Comparison of ENCODE assay signal across 23 mouse cellular contexts in the genomic region with DNA sequence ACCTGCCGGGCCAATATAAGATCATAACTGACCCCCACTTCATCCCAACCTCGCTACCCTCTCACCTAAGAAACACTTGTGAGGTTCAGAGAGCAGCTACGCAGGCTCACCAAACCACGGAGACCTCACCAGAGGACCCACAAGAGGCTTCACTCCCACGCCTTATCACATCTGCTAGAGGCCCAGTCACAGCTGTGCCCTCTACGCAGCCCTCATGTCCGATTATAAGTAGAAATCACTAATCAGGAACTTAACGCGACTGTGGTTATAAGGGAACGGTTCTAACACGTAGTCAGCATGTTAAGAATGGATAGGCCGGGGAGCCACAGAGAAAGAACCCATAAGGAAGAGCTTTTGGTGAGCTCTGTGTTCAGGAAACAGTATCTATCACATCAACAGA. TPM values are rescaled to one million over a fixed set of nuclear protein-coding genes. Genes with fewer than 3 reads are reported as not detected.
DNase-seq lines count a peak whose midpoint lies in the region; ATAC-seq and TF ChIP-seq lines count a peak whose summit lies in the region.
"Had no signal": no experiment of that assay in that cellular context is flagged by ENCODE, and none has a peak within 500 bp of the region (broad histone marks: within the 10 kb centered on the region; RNA-seq: fewer than 3 reads in every experiment).

No protein-coding gene starts in this region.

- no peak for TF ChIP-seq CTCF in MEL (IDR thresholded peaks at IDR 0.05 in 2 of 3, conservative IDR thresholded peaks at IDR 0.05 in 1 of 3; ENCODE audit: control insufficient read depth in 1 of 3, insufficient read depth in 1 of 3, low read depth in 2 of 3, low read length in 3 of 3, poor library complexity in 1 of 3, severe bottlenecking in 1 of 3)

- peak; percentile 45; the same call in 1 of the 2 replicates for ATAC-seq in liver, embryonic 11.5 days (replicated peaks; ENCODE audit: low FRiP score)
- peak; percentile 58; the same call in 1 of the 2 replicates for ATAC-seq in liver, embryonic 13.5 days (ENCODE audit: low read depth)
- peak; percentile 63 for ATAC-seq in megakaryocyte progenitor cell, adult 5-6 weeks (replicated peaks; ENCODE audit: poor library complexity)
- ATAC-seq: activated CD4-positive, CD25-positive, alpha-beta regulatory T cell, adult 4 months; forebrain, embryonic 15.5 days had no signal

- H3K36me3 ChIP-seq in liver, embryonic 11.5 days (ENCODE audit: control insufficient read depth, insufficient read depth, low read length) = no peaks in the 10 kb centered on the region
- no peaks in the 10 kb centered on the region for H3K36me3 ChIP-seq in MEL (ENCODE audit: control insufficient read depth in 1 of 2, insufficient read depth in 2 of 2, low read length in 2 of 2)
- no peaks in the 10 kb centered on the region for H3K36me3 ChIP-seq in liver, embryonic 13.5 days
- H3K36me3 ChIP-seq: embryonic facial prominence, embryonic 15.5 days; forebrain, embryonic 10.5 days; forebrain, embryonic 15.5 days; heart, embryonic 12.5 days; hindbrain, embryonic 10.5 days had no signal

- DNase-seq in liver, embryonic 11.5 days (ENCODE audit: low spot score) = no peak
- DNase-seq in liver = no peak
- DNase-seq in MEL (ENCODE audit: low read depth, low spot score) = peak; percentile 25
- DNase-seq in liver, embryonic 13.5 days = no peak
- no peak for DNase-seq in right cerebral cortex, adult 18-20 months
- no peak for DNase-seq in kidney, postnatal 4 days
- no peak for DNase-seq in right cerebral cortex, postnatal 10 days (ENCODE audit: low spot score in 2 of 2)
- DNase-seq: adrenal gland, postnatal 14 days; cerebellum, adult 11-12 months; cerebellum, adult 9-10 months; cerebellum, postnatal 36 days; embryo, embryonic 11 days; gastrocnemius, postnatal 10 days; heart, adult 2 months had no signal

- TF ChIP-seq POLR2A in MEL (IDR thresholded peaks at IDR 0.05; ENCODE audit: control insufficient read depth in 1 of 2, insufficient read depth in 1 of 2, low read depth in 1 of 2, low read length in 2 of 2, poor library complexity in 1 of 2) = no peak

- no peak overlapping the region for H3K27ac ChIP-seq in liver, embryonic 11.5 days (ENCODE audit: low read depth, low read length)
- H3K27ac ChIP-seq in MEL (ENCODE audit: control insufficient read depth, low read depth, low read length) = no peak overlapping the region
- no peak overlapping the region for H3K27ac ChIP-seq in liver, embryonic 13.5 days
- H3K27ac ChIP-seq: embryonic facial prominence, embryonic 15.5 days; forebrain, embryonic 10.5 days; forebrain, embryonic 15.5 days; heart, adult 2 months; hindbrain, embryonic 10.5 days; hindbrain, embryonic 14.5 days had no signal

- WGBS in liver, embryonic 11.5 days = 48% methylated on average over 12 of the region's 12 CpGs
- whole genome bisulfite sequencing in liver, embryonic 13.5 days (ENCODE audit: insufficient replicate concordance) = 17% methylated on average over 12 of the region's 12 CpGs

- H3K27me3 ChIP-seq in liver, embryonic 11.5 days (replicated peaks; ENCODE audit: control insufficient read depth, insufficient read depth, low read length) = no peaks in the 10 kb centered on the region
- no peaks in the 10 kb centered on the region for H3K27me3 ChIP-seq in MEL (ENCODE audit: control insufficient read depth in 1 of 2, insufficient read depth in 2 of 2, low read length in 2 of 2)
- H3K27me3 ChIP-seq in liver, embryonic 13.5 days = no peaks in the 10 kb centered on the region
- H3K27me3 ChIP-seq: embryonic facial prominence, embryonic 15.5 days; forebrain, embryonic 15.5 days; heart, embryonic 12.5 days had no signal

- TF ChIP-seq RAD21 in MEL (IDR thresholded peaks at IDR 0.05; ENCODE audit: low read depth, low read length) = no peak

- no peak for TF ChIP-seq EP300 in MEL (IDR thresholded peaks at IDR 0.05; ENCODE audit: low read depth in 1 of 2, low read length in 2 of 2)

- H3K9me3 ChIP-seq in liver, embryonic 11.5 days (ENCODE audit: control insufficient read depth, low read length) = no peaks in the 10 kb centered on the region
- H3K9me3 ChIP-seq in MEL (replicated peaks; ENCODE audit: insufficient read depth, low read length) = no peaks in the 10 kb centered on the region
- H3K9me3 ChIP-seq in liver, embryonic 13.5 days (replicated peaks) = no peaks in the 10 kb centered on the region
- H3K9me3 ChIP-seq: embryonic facial prominence, embryonic 15.5 days; forebrain, embryonic 10.5 days; forebrain, embryonic 15.5 days; heart, embryonic 12.5 days; hindbrain, embryonic 10.5 days had no signal

- peaks cover 7% of the 10 kb centered on the region for H3K4me1 ChIP-seq in liver, embryonic 11.5 days (replicated peaks; ENCODE audit: control insufficient read depth, insufficient read depth, low read length)
- H3K4me1 ChIP-seq in MEL (ENCODE audit: control insufficient read depth in 1 of 2, insufficient read depth in 2 of 2, low read length in 2 of 2) = peaks cover 3 to 7% of the 10 kb centered on the region in 2 experiments; a peak in 2 of 4 replicates
- peaks cover 12% of the 10 kb centered on the region for H3K4me1 ChIP-seq in liver, embryonic 13.5 days (replicated peaks)
- H3K4me1 ChIP-seq: embryonic facial prominence, embryonic 15.5 days; hindbrain, embryonic 10.5 days had no signal

- H3K79me2 ChIP-seq in MEL (ENCODE audit: control insufficient read depth, insufficient read depth, low read length, poor library complexity) = no peaks in the 10 kb centered on the region

- no peak overlapping the region; the same call in 1 of the 2 replicates for H3K9ac ChIP-seq in liver, embryonic 11.5 days (ENCODE audit: low read depth, low read length)
- no peak overlapping the region for H3K9ac ChIP-seq in MEL (ENCODE audit: control insufficient read depth, low read depth, low read length, poor library complexity, severe bottlenecking)
- H3K9ac ChIP-seq in liver, embryonic 13.5 days = no peak overlapping the region
- H3K9ac ChIP-seq: embryonic facial prominence, embryonic 15.5 days; forebrain, embryonic 15.5 days; heart, embryonic 12.5 days; hindbrain, embryonic 14.5 days had no signal

- 0 out of 2 replicates have a peak overlapping the region, but pooled peaks have one; percentile 10 for H3K4me2 ChIP-seq in liver, embryonic 11.5 days
- no peak overlapping the region for H3K4me2 ChIP-seq in liver, embryonic 13.5 days
- H3K4me2 ChIP-seq: embryonic facial prominence, embryonic 15.5 days; forebrain, embryonic 15.5 days; heart, embryonic 12.5 days; hindbrain, embryonic 14.5 days had no signal

- H3K4me3 ChIP-seq in liver, embryonic 11.5 days (ENCODE audit: low read depth, low read length) = no peak overlapping the region
- no peak overlapping the region for H3K4me3 ChIP-seq in MEL (ENCODE audit: control insufficient read depth in 1 of 2, insufficient read depth in 1 of 2, low read depth in 2 of 2, low read length in 2 of 2)
- no peak overlapping the region for H3K4me3 ChIP-seq in liver, embryonic 13.5 days (replicated peaks)
- H3K4me3 ChIP-seq: embryonic facial prominence, embryonic 15.5 days; erythroblast, embryonic 14.5 days; forebrain, embryonic 10.5 days; forebrain, embryonic 15.5 days; heart, adult 2 months; heart, embryonic 12.5 days; hindbrain, embryonic 10.5 days had no signal

TF ChIP-seq in MEL, 35 proteins besides CTCF, POLR2A, EP300 and RAD21:
- no peak for TF ChIP-seq MYC (IDR thresholded peaks at IDR 0.05; ENCODE audit: low read depth, low read length)
- peak; percentile 48 for TF ChIP-seq ETS1 (IDR thresholded peaks at IDR 0.05; ENCODE audit: low read depth, low read length)

RNA-seq across cellular contexts. Expression of a gene that starts 40.5 kb away (rescaled TPM):
- polyA plus RNA-seq in liver, embryonic 11.5 days (2014; fragmentation: Nextera tagmentation; extraction: Ambion mirVana) = 10.1 and 10.5 TPM in 2 replicates
- 1.9 and 2.5 TPM in 2 replicates for total RNA-seq in MEL (2012; rRNA removed)
- 1 to 10 TPM in 1 of 2 experiments, not detected in 1; 9.0 TPM for polyA plus RNA-seq in MEL (2012; ENCODE audit: insufficient read depth in 1 of 2, insufficient read length in 2 of 2, low read depth in 1 of 2, low replicate concordance in 2 of 2, missing spikeins in 1 of 2)
- polyA plus RNA-seq in liver, embryonic 13.5 days (2015; fragmentation: Nextera tagmentation; extraction: Ambion mirVana) = 3.3 and 4.8 TPM in 2 replicates
- total RNA-seq in megakaryocyte progenitor cell, adult 5-6 weeks (2015) = 10.7 and 12.2 TPM in 2 replicates
- total RNA-seq in megakaryocyte progenitor cell, adult 5-6 weeks (2017) = 3.5 and 3.8 TPM in 2 replicates
